Mouse (Mus musculus) heart, adult 2 months (tissue): ENCODE measurements around the gene Stpg2. TPM values are rescaled to one million over a fixed set of nuclear protein-coding genes. Genes with fewer than 3 reads are reported as not detected.

Experiments
- DNase-seq, 2 experiments: peaks; one replicate each; pipeline ENCODE4 v3.0.0; 2021
- H3K27ac ChIP-seq: fragments of 200-600 bp; 2 replicates; pipeline ENCODE4 v1.8.1; 2022
- H3K27me3 ChIP-seq: fragments of 200-500 bp; 2 replicates; pipeline ENCODE4 v1.6.1; 2012; ENCODE audit warnings: mild to moderate bottlenecking, low read length, inconsistent platforms, mixed read lengths; ENCODE audit not compliant: control insufficient read depth, insufficient read depth
- H3K36me3 ChIP-seq: fragments of 200-500 bp; 2 replicates; pipeline ENCODE4 v1.6.1; 2012; ENCODE audit warnings: low read length, inconsistent platforms; ENCODE audit not compliant: control insufficient read depth, insufficient read depth
- H3K4me1 ChIP-seq: fragments of 200-500 bp; 2 replicates; pipeline ENCODE4 v1.6.1; 2011; ENCODE audit warnings: low read length; ENCODE audit not compliant: control insufficient read depth, insufficient read depth
- H3K4me3 ChIP-seq: fragments of 200-600 bp; 2 replicates; pipeline ENCODE4 v1.8.1; 2022
- H3K79me2 ChIP-seq: fragments of 200-500 bp; replicated peaks from 2 replicates; pipeline ENCODE4 v1.6.1; 2012; ENCODE audit warnings: mild to moderate bottlenecking, inconsistent platforms, low read length, moderate library complexity, mixed read lengths; ENCODE audit not compliant: control insufficient read depth, insufficient read depth
- H3K9ac ChIP-seq: fragments of 200-500 bp; 2 replicates; pipeline ENCODE4 v1.6.1; 2012; ENCODE audit warnings: low read depth, mild to moderate bottlenecking, control low read depth, inconsistent platforms, low read length, mixed read lengths
- CTCF ChIP-seq: fragments of 200-600 bp; IDR thresholded peaks from 2 replicates; pipeline ENCODE4 v1.8.1; 2022; ENCODE audit warnings: antibody characterized with exemption, mild to moderate bottlenecking, moderate library complexity
- EP300 ChIP-seq: fragments of 200-500 bp; IDR thresholded peaks from 2 replicates; pipeline ENCODE4 v1.6.1; 2011; ENCODE audit warnings: low read depth, low read length, control low read depth; ENCODE audit not compliant: insufficient read depth
- POLR2A ChIP-seq: fragments of 200-500 bp; IDR thresholded peaks from 2 replicates; pipeline ENCODE4 v1.6.1; 2011; ENCODE audit warnings: mild to moderate bottlenecking, low read depth, low read length, control low read depth; ENCODE audit not compliant: insufficient read depth
- whole genome bisulfite sequencing: fragments of 180-500 bp; shearing (Covaris S2); methylation state at CpG from one replicate; pipeline ENCODE4 v1.1.7; 2018; 5-methylcytosine and 5-hydroxymethylcytosine counted together
- intact Hi-C: fragments of 180-260 bp; cut with DNase I; formaldehyde crosslinking; loops from one replicate; pipeline ENCODE4 v1.15.1; 2025
- polyA plus RNA-seq: library from polyadenylated mRNA; depleted of rRNA; stranded (reverse); fragments of >200 nt; gene quantifications from 2 replicates; pipeline ENCODE4 v1.2.3, GENCODE M21; 2012
- total RNA-seq, 2 experiments: library from RNA; stranded (reverse); gene quantifications; 2 replicates each; pipeline ENCODE4 v1.2.3; 2021

The Stpg2 gene
- total and polyA plus RNA-seq, 3 experiments, result not detected

DNA sequence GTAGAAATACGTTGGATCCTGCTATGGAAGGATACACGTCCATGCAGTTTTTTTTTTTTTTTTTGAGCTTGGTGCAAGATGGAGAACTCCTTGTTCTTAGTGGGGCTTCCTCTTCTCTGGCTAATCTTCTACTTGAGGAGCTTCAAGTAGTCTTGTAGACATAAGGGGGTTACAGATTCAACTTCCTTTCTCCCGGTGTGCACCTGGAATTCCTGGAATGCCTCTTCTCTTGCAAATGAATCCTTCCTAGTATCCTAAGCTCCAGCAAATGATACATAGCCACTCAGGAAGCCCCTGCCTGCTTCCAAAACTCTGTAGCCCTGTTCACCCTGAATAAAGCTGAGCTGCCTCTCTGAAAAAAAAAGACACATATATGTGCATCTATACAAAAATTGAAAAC lies 409.1 kb downstream of the Stpg2 start:
- Histone ChIP-seq H3K27me3 (no peaks in the 10 kb centered on the region), H3K4me1 (no peaks in the 10 kb centered on the region), H3K36me3 (no peaks in the 10 kb centered on the region), H3K9ac (no peak overlapping the region), H3K4me3 (no peak overlapping the region), H3K79me2 (no peaks in the 10 kb centered on the region), H3K27ac (no peak overlapping the region)
- TF ChIP-seq CTCF (no peak), POLR2A (no peak), EP300 (no peak)
- intact Hi-C loops, result no loop called here
- 53% methylated on average over 3 of the region's 3 CpGs for WGBS
- no peak for DNase-seq

DNA sequence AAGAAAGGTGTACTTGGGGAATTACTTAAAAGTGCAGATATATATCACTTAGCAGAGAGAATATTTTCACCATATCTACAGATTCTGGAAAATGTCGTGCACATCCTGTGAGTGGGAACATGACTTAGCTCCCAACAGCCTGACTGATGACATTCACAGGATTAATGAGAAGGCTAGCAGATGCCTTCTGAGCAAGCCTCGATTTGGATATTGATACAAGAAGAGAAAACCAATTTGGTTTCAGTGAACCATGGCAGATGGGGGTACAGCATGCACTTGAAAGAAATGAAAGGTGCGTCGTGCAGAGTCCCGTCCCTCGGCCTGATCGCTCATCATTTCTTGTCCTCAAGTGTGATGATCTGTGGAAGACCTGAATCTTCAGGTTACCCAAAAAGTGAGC lies 410.3 kb downstream of the Stpg2 start:
- no peaks in the 10 kb centered on the region for H3K4me1 ChIP-seq
- H3K4me3 ChIP-seq, result no peak overlapping the region
- H3K79me2 ChIP-seq, result no peaks in the 10 kb centered on the region
- DNase-seq, result no peak
- TF ChIP-seq EP300 (no peak), POLR2A (no peak)
- no peaks in the 10 kb centered on the region for H3K27me3 ChIP-seq
- intact Hi-C loops, result no loop called here
- H3K9ac ChIP-seq, result no peak overlapping the region
- 84% methylated on average over 7 of the region's 7 CpGs for WGBS
- H3K36me3 ChIP-seq, result no peaks in the 10 kb centered on the region
- H3K27ac ChIP-seq, result no peak overlapping the region

DNA sequence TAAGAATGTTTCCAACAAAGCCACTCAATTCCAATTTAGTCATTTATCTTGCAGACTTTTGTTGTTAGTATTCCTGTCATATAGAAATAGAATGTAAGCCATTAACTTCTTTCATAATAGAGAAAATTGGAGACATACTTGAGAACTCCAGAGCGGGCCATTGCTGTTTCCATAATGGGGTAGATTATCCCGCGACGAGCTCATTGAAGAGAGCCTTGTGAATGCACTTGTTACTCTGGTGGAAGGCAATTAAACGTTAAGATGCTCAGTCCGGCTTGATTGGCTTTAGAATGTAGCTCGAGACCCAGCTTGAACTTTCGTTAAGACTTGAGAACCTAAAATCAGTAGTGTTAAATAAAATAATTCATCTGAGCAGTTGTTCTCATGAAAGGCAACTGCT lies 432.4 kb downstream of the Stpg2 start:
- Histone ChIP-seq H3K9ac (no peak overlapping the region), H3K27me3 (no peaks in the 10 kb centered on the region), H3K79me2 (no peaks in the 10 kb centered on the region), H3K4me3 (no peak overlapping the region), H3K36me3 (no peaks in the 10 kb centered on the region), H3K4me1 (no peaks in the 10 kb centered on the region), H3K27ac (no peak overlapping the region)
- intact Hi-C loops, result no loop called here
- WGBS, result 87% methylated on average over 8 of the region's 8 CpGs
- no peak for TF ChIP-seq POLR2A
- no peak for TF ChIP-seq EP300
- TF ChIP-seq CTCF, result no peak
- DNase-seq, result no peak

DNA sequence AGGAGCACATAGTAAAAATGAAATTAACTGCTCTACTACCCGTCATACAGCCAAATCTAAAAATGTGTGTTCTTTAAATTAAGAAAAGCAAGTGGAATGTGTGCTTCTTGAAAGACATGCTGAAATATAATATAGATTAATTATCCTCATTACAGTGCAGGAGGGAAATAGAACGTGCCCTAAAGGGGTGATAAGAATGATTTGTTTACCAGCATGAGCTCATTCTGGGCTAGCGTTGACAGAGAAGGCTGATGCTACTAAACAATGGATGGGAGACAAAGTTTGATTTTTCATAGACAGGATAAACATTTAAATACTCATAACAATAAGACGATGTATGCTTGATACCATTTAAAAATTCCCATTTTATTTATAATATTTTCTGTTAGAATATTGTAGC lies 446.0 kb downstream of the Stpg2 start:
- no peaks in the 10 kb centered on the region for H3K36me3 ChIP-seq
- WGBS, result 64% methylated on average over 4 of the region's 4 CpGs
- TF ChIP-seq EP300 (no peak), CTCF (no peak), POLR2A (no peak)
- intact Hi-C loops, result no loop called here
- no peak overlapping the region for H3K27ac ChIP-seq
- H3K79me2 ChIP-seq, result no peaks in the 10 kb centered on the region
- H3K27me3 ChIP-seq, result no peaks in the 10 kb centered on the region
- no peak overlapping the region for H3K9ac ChIP-seq
- no peak overlapping the region for H3K4me3 ChIP-seq
- H3K4me1 ChIP-seq, result no peaks in the 10 kb centered on the region
- no peak for DNase-seq

DNA sequence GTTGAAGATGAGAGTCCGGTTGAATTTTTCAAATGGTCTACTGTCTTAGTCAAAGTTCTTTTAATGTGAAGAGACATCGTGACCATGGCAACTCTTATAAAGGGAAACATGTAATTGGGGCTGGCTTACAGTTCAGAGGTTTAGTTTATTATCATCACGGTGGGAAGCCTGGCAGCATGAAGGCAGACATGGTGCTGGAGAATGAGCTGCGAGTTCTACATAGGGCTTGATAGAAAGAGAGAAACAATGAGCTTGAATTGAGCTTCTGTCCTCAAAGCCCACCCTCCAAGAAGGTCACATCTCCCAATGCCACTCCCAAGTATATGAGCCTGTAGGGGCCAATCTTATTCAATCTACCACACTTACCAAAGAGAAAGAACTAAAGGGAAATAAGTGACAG lies 453.9 kb downstream of the Stpg2 start:
- DNase-seq, result no peak
- H3K36me3 ChIP-seq, result no peaks in the 10 kb centered on the region
- H3K79me2 ChIP-seq, result no peaks in the 10 kb centered on the region
- TF ChIP-seq CTCF (no peak), EP300 (no peak), POLR2A (no peak)
- H3K4me3 ChIP-seq, result no peak overlapping the region
- no peaks in the 10 kb centered on the region for H3K27me3 ChIP-seq
- WGBS, result 69% methylated on average over 4 of the region's 4 CpGs
- H3K27ac ChIP-seq, result no peak overlapping the region
- H3K9ac ChIP-seq, result no peak overlapping the region
- intact Hi-C loops, result no loop called here
- no peaks in the 10 kb centered on the region for H3K4me1 ChIP-seq

DNA sequence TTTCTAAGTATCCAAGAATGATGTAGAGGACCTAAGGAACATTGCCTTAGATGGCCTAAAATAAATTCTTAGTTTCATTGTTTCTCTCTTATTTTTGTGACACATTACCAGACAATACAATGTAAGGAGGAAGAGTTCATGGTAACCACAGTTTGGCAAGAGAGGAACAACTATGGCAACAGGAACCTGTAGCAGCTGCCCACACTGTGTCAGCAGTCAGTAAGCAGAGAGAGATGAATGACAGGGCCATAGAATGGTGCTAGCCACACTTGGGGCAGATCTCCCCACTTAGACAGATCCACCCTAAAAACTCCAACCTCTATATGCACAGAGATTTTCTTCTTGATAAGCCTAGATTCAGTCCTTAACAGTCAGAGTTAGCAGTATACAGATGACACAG lies 456.7 kb downstream of the Stpg2 start:
- intact Hi-C loops, result no loop called here
- no peak for DNase-seq
- TF ChIP-seq POLR2A (no peak), CTCF (no peak), EP300 (no peak)
- H3K27me3 ChIP-seq, result no peaks in the 10 kb centered on the region
- H3K27ac ChIP-seq, result no peak overlapping the region
- no peaks in the 10 kb centered on the region for H3K36me3 ChIP-seq
- H3K79me2 ChIP-seq, result no peaks in the 10 kb centered on the region
- H3K9ac ChIP-seq, result no peak overlapping the region
- H3K4me3 ChIP-seq, result no peak overlapping the region
- H3K4me1 ChIP-seq, result no peaks in the 10 kb centered on the region

DNA sequence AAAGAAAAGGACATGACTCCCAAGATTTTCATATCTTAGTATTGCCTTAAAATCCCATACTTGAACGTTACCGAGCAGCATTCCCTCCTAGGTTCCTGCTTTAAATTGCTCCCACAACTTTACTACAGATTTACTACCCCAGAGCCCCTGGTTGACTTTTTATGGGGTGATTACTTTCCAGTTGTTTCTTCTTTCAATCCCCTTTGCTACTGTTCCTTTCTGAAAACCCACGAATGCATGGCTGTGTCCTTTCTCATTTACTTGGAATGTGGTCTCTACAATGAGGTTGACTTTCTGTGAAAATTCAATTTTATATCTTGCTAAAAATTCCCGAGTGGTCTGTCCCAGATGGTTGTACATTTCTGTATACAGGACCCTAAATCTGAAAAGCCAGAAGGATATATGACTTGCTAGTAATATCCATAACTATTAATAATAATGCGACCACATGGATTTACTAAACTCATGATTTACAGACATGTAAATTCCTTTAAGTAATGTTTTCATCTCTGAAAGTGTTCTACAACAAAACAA lies 458.3 kb downstream of the Stpg2 start:
- no peak overlapping the region for H3K4me3 ChIP-seq
- H3K4me1 ChIP-seq, result no peaks in the 10 kb centered on the region
- no peak for TF ChIP-seq CTCF
- no peak overlapping the region for H3K27ac ChIP-seq
- H3K27me3 ChIP-seq, result no peaks in the 10 kb centered on the region
- no peaks in the 10 kb centered on the region for H3K36me3 ChIP-seq
- 78% methylated on average over 5 of the region's 5 CpGs for WGBS
- no peak overlapping the region for H3K9ac ChIP-seq
- DNase-seq, result no peak
- H3K79me2 ChIP-seq, result no peaks in the 10 kb centered on the region
- intact Hi-C loops, result no loop called here
